Mouse (Mus musculus): Measurements from ENCODE around the gene Foxo3. TPM values are rescaled to one million over a fixed set of nuclear protein-coding genes. Genes with fewer than 3 reads are reported as not detected.

Gene Foxo3
- total RNA-seq, 2 experiments from 2014 or later, result 39.5 to 46.7 TPM

GRCm38 (mm10) chr10:42231847-42232246 lies 44.7 kb downstream of the Foxo3 start:
- DNase-seq (ENCODE audit: extremely low spot score in 1 of 2, low spot score in 1 of 2), result no peak

- no peak for DNase-seq (ENCODE audit: extremely low spot score in 1 of 2, low spot score in 1 of 2)
Observed at GRCm38 (mm10) chr10:42231100-42231541, 45.4 kb downstream of the Foxo3 start.

GRCm38 (mm10) chr10:42230471-42231099 lies 46.0 kb downstream of the Foxo3 start:
- no peak for DNase-seq (ENCODE audit: extremely low spot score in 1 of 2, low spot score in 1 of 2)

- no peak for DNase-seq (ENCODE audit: extremely low spot score in 1 of 2, low spot score in 1 of 2)
Observed at GRCm38 (mm10) chr10:42227751-42228241, 48.8 kb downstream of the Foxo3 start.

GRCm38 (mm10) chr10:42226176-42226575 lies 50.4 kb downstream of the Foxo3 start:
- DNase-seq (ENCODE audit: extremely low spot score in 1 of 2, low spot score in 1 of 2), result no peak

- DNase-seq (ENCODE audit: extremely low spot score in 1 of 2, low spot score in 1 of 2), result no peak
Observed at GRCm38 (mm10) chr10:42225184-42225935, 51.2 kb downstream of the Foxo3 start.

- DNase-seq (ENCODE audit: extremely low spot score in 1 of 2, low spot score in 1 of 2), result no peak
Observed at GRCm38 (mm10) chr10:42221996-42222395, 54.6 kb downstream of the Foxo3 start.

- no peak for DNase-seq (ENCODE audit: extremely low spot score in 1 of 2, low spot score in 1 of 2)
Observed at GRCm38 (mm10) chr10:42221136-42221891, 55.2 kb downstream of the Foxo3 start.

- DNase-seq (ENCODE audit: extremely low spot score in 1 of 2, low spot score in 1 of 2), result no peak
Observed at GRCm38 (mm10) chr10:42220418-42220952, 56.1 kb downstream of the Foxo3 start.

- no peak for DNase-seq (ENCODE audit: extremely low spot score in 1 of 2, low spot score in 1 of 2)
Observed at GRCm38 (mm10) chr10:42211407-42211806, 65.1 kb downstream of the Foxo3 start.

GRCm38 (mm10) chr10:42210641-42211040 lies 65.9 kb downstream of the Foxo3 start:
- no peak for DNase-seq (ENCODE audit: extremely low spot score in 1 of 2, low spot score in 1 of 2)

GRCm38 (mm10) chr10:42209809-42210208 lies 66.7 kb downstream of the Foxo3 start:
- DNase-seq (ENCODE audit: extremely low spot score in 1 of 2, low spot score in 1 of 2), result no peak

GRCm38 (mm10) chr10:42207612-42208011 lies 68.9 kb downstream of the Foxo3 start:
- DNase-seq (ENCODE audit: extremely low spot score in 1 of 2, low spot score in 1 of 2), result no peak

- DNase-seq (ENCODE audit: extremely low spot score in 1 of 2, low spot score in 1 of 2), result no peak
Observed at GRCm38 (mm10) chr10:42204768-42205412, 71.7 kb downstream of the Foxo3 start.

- DNase-seq (ENCODE audit: extremely low spot score in 1 of 2, low spot score in 1 of 2), result no peak
Observed at GRCm38 (mm10) chr10:42203321-42204155, 73.0 kb downstream of the Foxo3 start.

- DNase-seq (ENCODE audit: extremely low spot score in 1 of 2, low spot score in 1 of 2), result no peak
Observed at GRCm38 (mm10) chr10:42202561-42202960, 74.0 kb downstream of the Foxo3 start.

- DNase-seq (ENCODE audit: extremely low spot score in 1 of 2, low spot score in 1 of 2), result no peak
Observed at GRCm38 (mm10) chr10:42199472-42199871, 77.1 kb downstream of the Foxo3 start.

- no peak for DNase-seq (ENCODE audit: extremely low spot score in 1 of 2, low spot score in 1 of 2)
Observed at GRCm38 (mm10) chr10:42198682-42199081, 77.9 kb downstream of the Foxo3 start.

GRCm38 (mm10) chr10:42194784-42195183 lies 81.8 kb downstream of the Foxo3 start:
- no peak for DNase-seq (ENCODE audit: extremely low spot score in 1 of 2, low spot score in 1 of 2)
